ENCODE assay signal across 7 mouse cellular contexts in the genomic region with DNA sequence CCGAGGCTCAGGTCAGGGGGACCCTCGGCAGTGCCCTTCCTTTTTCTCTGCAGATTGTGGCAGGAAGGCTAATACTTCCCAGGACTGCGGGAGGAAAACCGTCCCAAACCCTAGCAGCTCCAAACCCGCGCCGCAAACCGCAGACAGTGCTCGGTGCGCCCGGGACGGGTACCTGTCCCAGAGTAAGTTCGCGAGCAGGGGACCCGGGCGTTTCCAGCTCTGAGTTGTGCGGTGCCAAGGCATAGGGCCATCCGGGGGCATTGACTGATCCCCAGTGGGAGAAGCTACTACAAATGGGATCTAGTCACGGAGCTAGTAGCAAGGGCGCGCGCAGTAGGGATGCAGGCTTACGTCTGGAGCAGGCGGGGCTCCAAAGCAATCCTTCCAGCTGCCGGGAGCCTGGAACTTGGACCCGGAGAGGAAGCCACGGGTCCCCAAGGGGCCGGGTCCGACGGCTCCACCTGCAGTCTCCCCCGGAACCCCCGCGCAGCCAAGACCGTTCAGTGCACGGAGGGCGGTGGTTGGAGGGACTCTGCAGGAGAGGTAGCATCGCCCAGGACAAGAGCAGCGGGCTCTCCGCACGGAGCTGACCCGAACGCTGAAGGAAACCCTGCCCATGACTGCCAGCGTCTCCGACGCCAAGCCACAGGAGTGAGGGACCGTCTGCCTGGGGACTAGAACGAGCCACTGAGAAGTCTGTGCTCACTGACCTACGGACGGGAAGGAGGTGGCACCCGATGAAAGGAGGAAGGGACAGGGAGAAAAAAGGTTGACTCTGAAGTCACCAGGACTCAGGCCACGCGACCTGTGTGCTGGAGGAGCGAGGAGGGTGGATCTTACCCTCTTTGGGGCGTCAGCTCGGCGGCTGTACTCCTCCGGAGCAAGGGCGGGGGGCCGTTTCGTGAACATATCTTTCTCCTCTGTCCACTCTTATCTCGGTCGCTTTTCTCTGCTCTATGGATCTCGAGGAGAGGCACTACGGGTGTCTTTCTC. TPM values are rescaled to one million over a fixed set of nuclear protein-coding genes. Genes with fewer than 3 reads are reported as not detected.
DNase-seq lines count a peak whose midpoint lies in the region; ATAC-seq lines count a peak whose summit lies in the region.

A gene (minus strand): TSS at position 943 of the 993 bp plus-strand sequence.

- peaks cover 47% of the 10 kb centered on the region for H3K4me1 ChIP-seq in heart, embryonic 13.5 days
- H3K4me1 ChIP-seq in limb, embryonic 12.5 days (replicated peaks) = peaks cover 15% of the 10 kb centered on the region
- peaks cover 15% of the 10 kb centered on the region for H3K4me1 ChIP-seq in neural tube, embryonic 13.5 days (replicated peaks)

- peak within 1 kb of the TSS; percentile 83 for H3K9ac ChIP-seq in heart, embryonic 13.5 days
- H3K9ac ChIP-seq in limb, embryonic 12.5 days (replicated peaks) = peak within 1 kb of the TSS; percentile 23; the same call in 1 of the 2 replicates
- peak within 1 kb of the TSS; percentile 55 for H3K9ac ChIP-seq in neural tube, embryonic 13.5 days

- under 1% methylated on average over 64 of the region's 64 CpGs for WGBS in heart, embryonic 13.5 days
- WGBS in limb, embryonic 12.5 days = 1% methylated on average over 64 of the region's 64 CpGs
- 2% methylated on average over 64 of the region's 64 CpGs for WGBS in neural tube, embryonic 13.5 days

- H3K4me2 ChIP-seq in heart, embryonic 13.5 days = peak within 1 kb of the TSS; percentile 80
- H3K4me2 ChIP-seq in limb, embryonic 12.5 days = peak within 1 kb of the TSS; percentile 67
- peak within 1 kb of the TSS; percentile 63 for H3K4me2 ChIP-seq in neural tube, embryonic 13.5 days

- peak within 1 kb of the TSS; percentile 64 for H3K4me3 ChIP-seq in heart, embryonic 13.5 days
- peak within 1 kb of the TSS; percentile 43 for H3K4me3 ChIP-seq in limb, embryonic 12.5 days (replicated peaks)
- H3K4me3 ChIP-seq in neural tube, embryonic 13.5 days = peak within 1 kb of the TSS; percentile 35

- peak within 1 kb of the TSS; percentile 62 for H3K27ac ChIP-seq in heart, embryonic 13.5 days (replicated peaks)
- H3K27ac ChIP-seq in limb, embryonic 12.5 days = no peak within 1 kb of the TSS
- H3K27ac ChIP-seq in neural tube, embryonic 13.5 days (replicated peaks) = no peak within 1 kb of the TSS

- peak; percentile 45 for ATAC-seq in common myeloid progenitor, adult 5-6 weeks (replicated peaks; ENCODE audit: low read depth, poor library complexity, severe bottlenecking)
- ATAC-seq in heart, embryonic 13.5 days (ENCODE audit: extremely low read depth, insufficient number of reproducible peaks, low FRiP score, low TSS enrichment) = peak; percentile 16; the same call in 1 of the 2 replicates
- ATAC-seq in limb, embryonic 12.5 days (ENCODE audit: insufficient number of reproducible peaks, insufficient read depth, low FRiP score, low TSS enrichment, low read depth) = no peak
- peak; percentile 58 for ATAC-seq in neural tube, embryonic 13.5 days (ENCODE audit: low read depth)

- no peaks in the 10 kb centered on the region for H3K36me3 ChIP-seq in heart, embryonic 13.5 days
- no peaks in the 10 kb centered on the region for H3K36me3 ChIP-seq in limb, embryonic 12.5 days
- H3K36me3 ChIP-seq in neural tube, embryonic 13.5 days = no peaks in the 10 kb centered on the region

- H3K9me3 ChIP-seq in heart, embryonic 13.5 days = no peaks in the 10 kb centered on the region
- H3K9me3 ChIP-seq in limb, embryonic 12.5 days = no peaks in the 10 kb centered on the region
- H3K9me3 ChIP-seq in neural tube, embryonic 13.5 days = no peaks in the 10 kb centered on the region

- peaks cover 10% of the 10 kb centered on the region for H3K27me3 ChIP-seq in heart, embryonic 13.5 days (replicated peaks)
- peaks cover 53% of the 10 kb centered on the region for H3K27me3 ChIP-seq in limb, embryonic 12.5 days
- peaks cover 48% of the 10 kb centered on the region for H3K27me3 ChIP-seq in neural tube, embryonic 13.5 days

- DNase-seq in R1 (ENCODE audit: low read depth, low spot score) = peak; percentile 62
- no peak for DNase-seq in cerebellum, adult 18-20 months
- DNase-seq in frontal cortex, postnatal 14 days (ENCODE audit: low spot score in 2 of 2) = no peak

RNA-seq across cellular contexts. Expression of the gene that starts here (rescaled TPM):
- not detected in 2 replicates for total RNA-seq in common myeloid progenitor, adult 5-6 weeks (2017)
- polyA plus RNA-seq in heart, embryonic 13.5 days (2015; fragmentation: Nextera tagmentation; extraction: Ambion mirVana) = 21.7 and 24.1 TPM in 2 replicates
- polyA plus RNA-seq in limb, embryonic 12.5 days (2016; fragmentation: Nextera tagmentation; extraction: Ambion mirVana) = 2.3 and 3.0 TPM in 2 replicates
- polyA plus RNA-seq in neural tube, embryonic 13.5 days (2015; fragmentation: Nextera tagmentation; extraction: Ambion mirVana) = 1.9 and 2.0 TPM in 2 replicates

Comparison
In these comparisons a context has a peak if more than half of its experiments do, and no peak if none do; other contexts are left out.
1. Peak in ATAC-seq in common myeloid progenitor, adult 5-6 weeks; RNA of the gene not detected or under 1 TPM.
2. H3K9ac ChIP-seq: peak in every context shown above with its lines; median percentile 83 in heart, embryonic 13.5 days; 55 in neural tube, embryonic 13.5 days; 23 in limb, embryonic 12.5 days.